Mouse (Mus musculus) c-Kit-positive CD71-positive TER-119-positive erythroid progenitor cells, embryonic 14.5 days (primary cell): Measurements from ENCODE around the gene Xpnpep3.

Experiments
- DNase-seq: peaks from one replicate; pipeline ENCODE4 v3.0.0-alpha.2; 2013; ENCODE audit warnings: low spot score

Xpnpep3 gene

DNA sequence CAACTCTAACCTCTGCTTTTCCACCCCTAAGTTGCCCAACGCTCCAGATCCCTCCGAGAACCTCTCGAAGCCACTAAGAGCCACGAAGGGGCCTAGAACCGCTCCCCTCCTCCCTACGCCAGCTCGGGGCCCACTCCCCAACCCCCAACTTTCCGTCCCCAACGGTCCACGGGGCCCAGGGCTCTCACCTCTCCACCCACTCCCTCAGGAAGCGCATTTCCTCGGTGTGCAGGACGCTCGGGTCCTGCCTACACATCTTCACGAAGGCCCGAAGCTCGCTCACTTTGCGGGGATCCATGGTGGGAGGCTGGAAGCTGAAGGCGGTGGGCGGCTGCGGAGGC lies 671 bp upstream of the Xpnpep3 start:
- no peak for DNase-seq

DNA sequence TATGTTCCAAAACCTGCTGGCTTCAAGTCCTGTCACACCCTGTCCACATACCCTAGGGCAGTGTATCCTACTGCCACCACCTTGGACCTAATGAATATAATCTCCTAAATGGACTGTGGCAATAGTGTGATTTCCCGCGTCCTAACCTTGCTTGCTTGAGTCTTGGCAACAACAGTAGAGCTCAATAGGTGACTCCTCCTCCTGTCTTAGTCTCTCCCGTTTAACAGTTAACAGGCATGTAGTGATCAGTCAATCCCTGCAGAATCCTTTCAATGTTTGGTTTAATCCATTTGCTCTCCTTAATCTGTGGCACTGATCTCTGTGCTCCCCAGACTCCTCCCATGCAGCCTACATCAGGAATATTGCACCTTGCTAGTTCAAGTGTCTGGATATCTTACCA lies 5.1 kb downstream of the Xpnpep3 start:
- DNase-seq = no peak

DNA sequence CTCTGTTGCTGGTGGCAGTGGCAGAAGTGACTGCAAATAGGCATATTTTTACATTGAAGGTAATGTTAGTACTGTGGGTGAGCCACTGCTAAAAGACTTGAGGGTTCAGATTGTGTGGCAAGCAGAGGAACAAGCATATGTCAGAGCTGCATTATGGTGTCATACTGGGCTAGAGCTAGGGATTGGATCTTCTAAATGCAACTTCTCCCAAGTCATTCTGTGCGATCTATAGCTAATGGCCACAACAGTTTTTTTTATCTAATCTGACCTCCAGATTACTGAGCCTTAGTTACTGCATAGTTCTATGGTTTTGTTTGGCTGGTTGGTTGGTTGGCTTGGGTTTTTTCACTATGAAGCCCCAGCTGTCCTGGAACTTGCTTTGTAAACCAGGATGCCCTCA lies 8.3 kb downstream of the Xpnpep3 start, which contains the start of gene Dnajb7:
TSS of gene Dnajb7 (minus strand) at position 101 of the 400 bp plus-strand sequence.
- no peak for DNase-seq

DNA sequence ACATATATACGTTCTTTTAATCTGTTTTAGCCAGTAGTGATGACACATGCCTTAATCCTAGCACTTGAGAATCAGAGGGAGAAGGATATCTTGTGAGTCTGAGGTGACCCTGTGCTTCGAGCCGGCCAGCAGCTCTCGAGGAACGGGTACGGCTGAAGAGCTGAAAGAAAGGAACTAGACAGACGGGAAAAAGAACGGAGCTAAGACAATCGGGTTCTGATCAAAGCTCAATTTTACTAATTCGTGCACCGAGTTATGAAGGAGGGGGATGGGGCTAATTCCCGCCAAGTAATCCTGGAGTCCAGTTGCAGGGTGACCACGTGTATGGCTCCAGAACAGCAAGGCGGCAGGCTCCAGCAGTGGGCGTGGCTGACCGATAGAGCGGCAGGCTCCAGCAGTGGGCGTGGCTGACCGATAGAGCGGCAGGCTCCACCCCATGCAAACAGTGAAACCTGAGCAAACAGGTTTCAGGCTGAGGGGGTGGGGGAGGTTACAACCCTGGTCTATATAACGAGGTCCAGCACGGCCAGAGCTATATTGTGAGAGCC lies 16.9 kb downstream of the Xpnpep3 start:
- DNase-seq = peak; percentile 44

DNA sequence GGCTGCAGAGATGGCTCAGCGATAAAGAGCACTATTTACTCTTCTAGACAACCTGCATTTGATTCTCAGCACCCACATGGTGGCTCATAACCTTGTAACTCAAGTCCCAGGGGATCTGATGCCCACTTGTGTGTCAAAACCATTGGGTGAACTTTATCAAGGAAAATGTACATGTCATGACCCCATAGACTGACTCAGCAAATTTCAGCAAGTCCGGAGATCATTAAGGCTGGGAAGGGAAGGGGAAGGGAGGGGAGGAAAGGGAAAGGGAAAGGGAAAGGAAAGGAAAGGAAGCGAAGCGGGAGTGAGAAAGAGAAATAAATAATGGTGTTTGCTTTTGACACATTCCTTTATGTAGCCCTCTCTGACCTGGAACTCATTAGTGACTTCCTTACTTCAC lies 18.1 kb downstream of the Xpnpep3 start:
- no peak for DNase-seq

DNA sequence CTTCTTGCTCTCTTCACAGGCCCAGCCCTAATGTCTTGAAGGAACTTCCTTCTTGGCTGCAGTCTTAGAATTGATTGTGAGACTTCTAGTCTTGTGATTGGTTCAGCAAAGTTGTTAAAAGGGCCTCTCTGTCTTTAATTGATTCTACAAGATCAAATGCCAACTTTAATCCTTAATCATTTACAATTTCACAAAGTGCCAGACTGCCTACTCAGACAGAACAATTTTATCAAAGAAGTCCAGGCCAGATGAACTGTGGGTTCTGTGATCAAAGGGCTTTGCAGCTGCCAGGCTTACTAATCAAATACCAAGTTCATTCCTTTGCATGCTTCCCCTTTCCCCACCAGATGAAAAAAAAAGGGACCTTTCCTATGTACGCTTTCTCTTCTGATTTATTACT lies 21.5 kb downstream of the Xpnpep3 start:
- DNase-seq = no peak

DNA sequence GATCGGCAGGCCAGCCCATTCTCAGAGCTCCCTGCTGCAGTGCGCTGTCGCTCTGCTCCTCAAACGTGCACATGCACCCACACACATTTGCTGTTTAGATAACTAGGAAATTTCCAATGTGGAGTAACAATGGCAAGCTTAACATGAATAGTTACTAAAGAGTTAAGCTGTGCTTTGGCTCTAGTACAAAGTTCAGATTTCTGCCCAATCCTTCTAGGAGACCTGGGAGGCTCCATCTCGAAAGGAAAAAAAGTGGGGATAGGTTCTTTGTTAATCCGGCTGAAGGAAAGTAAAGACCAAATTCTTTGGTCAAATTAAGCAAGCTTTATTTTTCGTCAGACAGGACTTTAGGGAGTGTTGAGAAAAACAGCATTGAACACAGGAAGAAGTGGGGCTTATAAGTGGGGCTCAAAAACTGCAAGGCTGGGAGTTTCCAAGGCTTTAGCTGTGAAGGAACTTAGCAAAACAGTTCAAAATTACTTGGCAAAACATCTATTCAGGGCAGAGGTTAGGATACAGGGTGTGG lies 22.3 kb downstream of the Xpnpep3 start:
- DNase-seq = no peak

DNA sequence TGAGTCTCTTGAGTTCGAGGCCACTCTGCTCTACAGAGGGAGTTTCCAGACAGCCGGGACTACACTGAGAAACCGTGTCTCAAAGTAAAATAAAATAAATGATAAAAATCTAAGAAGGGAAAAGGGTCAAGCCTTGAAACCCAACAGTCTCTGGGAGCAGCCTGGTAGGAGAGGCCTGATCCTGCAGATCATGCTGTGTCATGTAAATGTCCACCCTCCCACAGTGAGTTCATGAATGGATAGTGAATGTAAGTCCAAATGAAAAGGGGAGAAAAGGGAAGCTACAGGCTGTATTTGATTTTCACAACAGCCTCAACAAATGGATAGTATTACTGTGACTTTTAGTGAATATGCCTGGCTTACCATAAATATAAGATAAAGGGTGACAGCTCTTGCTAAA lies 25.4 kb downstream of the Xpnpep3 start:
- DNase-seq = no peak

DNA sequence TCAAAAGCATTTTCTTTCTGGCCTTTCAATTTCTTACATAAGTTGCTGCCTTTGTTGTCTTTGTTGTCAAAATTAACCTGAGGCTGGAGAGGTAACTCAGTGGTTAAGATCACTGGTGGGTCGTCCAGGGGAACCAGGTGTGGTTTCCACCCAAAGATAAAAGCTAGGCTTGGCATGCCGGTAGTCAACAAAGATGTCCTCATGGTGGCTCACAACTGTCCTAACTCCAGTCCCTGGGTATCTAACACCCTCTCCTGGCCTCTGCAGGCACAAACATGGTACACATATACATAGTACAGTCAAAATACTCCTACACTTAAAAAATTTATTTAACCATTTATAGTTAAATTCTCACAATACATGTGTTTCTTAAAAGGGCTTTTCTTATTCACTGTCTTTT lies 28.0 kb downstream of the Xpnpep3 start:
- DNase-seq = no peak

DNA sequence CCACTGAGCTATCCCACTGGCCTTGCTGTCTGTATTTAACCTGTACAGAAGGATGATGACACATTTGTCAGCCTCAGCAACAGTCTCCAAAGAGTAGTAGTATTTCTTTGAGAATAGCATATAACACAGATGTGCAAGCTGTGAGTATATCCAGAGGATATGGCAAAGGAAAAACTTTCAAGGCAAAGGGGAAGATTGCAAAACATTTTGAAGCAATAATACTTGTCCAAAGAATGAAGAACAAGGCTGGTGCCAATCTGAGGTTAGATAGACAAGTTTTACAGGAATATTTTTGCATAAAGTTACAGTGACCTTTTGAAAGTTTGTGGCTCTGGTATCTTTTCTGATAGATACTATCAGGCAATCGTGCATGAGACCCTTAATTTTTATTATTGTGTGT lies 31.3 kb downstream of the Xpnpep3 start:
- no peak for DNase-seq

DNA sequence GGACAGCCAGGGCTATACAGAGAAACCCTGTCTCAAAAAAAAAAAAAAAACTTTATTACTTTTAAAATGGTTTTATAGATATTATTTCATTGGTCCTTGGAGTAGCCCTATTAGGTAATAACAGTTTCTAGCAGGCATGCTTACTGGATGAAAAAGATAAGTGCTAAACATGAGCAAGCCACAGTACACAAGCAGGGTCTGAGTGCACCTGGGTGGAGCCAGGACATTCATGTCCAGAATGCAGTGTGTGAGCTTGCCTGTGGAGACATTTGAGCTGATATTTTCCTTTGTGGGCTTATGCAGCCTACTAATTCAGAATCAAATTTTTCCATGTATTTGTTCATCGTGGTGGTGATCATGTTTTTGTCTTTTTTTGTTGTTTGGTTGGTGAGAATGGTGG lies 38.4 kb downstream of the Xpnpep3 start:
- DNase-seq = no peak

DNA sequence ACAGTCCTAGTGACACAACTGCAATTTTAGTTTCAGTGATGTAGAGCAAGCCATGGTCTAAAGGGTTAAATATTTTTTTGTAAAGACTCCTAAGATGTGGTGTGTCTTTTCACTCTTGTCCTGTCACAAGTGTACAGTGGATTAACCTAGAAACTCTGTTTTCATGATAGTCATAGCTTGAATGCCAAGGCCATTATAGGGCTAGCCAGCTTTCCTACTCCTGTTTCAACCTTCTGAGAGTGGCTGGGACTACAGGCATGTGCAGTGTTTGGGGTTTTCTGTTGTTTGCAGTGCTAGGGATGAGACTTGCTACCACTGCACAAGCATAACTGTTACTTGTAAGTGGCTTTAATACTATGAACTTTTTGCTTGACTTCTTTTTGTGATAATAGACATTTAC lies 39.3 kb downstream of the Xpnpep3 start:
- no peak for DNase-seq

DNA sequence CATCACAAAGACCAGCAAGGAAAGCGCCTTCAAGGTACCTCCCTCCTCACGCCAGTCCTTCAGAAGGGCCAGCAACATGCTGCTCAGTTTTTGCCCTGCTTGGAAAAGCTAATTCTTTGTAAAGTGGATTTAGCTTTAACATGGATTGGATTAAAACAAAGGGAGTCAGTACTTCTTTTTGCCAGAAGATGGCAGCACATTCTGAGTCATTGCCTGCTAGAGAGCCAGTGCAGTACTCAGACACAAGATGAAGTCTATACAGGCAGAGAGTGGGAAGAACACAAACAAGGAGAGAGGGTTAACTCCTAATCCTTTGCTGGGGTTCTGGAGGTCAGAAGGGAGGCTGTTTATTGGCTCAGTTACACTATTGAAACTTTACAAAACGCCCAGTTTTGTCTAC lies 48.5 kb downstream of the Xpnpep3 start:
- DNase-seq = peak; percentile 71

DNA sequence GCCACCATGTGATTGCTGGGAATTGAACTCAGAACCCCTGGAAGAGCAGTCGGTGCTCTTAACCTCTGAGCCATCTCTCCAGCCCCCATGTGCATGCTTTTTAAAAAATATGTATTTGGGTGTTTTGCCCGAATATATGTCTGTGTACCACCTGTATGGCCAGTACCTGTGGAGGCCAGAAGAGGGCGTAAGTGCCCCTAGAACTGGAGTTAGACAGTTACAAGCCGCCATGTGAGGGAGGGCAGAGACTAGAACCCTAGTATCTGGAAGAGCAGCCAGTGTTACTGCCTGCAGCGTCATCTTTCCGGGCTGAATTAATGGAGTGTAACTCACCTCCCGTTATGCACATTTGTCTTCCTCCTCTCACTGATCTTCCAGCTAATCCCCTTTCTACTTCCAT lies 61.6 kb downstream of the Xpnpep3 start:
- DNase-seq = no peak

DNA sequence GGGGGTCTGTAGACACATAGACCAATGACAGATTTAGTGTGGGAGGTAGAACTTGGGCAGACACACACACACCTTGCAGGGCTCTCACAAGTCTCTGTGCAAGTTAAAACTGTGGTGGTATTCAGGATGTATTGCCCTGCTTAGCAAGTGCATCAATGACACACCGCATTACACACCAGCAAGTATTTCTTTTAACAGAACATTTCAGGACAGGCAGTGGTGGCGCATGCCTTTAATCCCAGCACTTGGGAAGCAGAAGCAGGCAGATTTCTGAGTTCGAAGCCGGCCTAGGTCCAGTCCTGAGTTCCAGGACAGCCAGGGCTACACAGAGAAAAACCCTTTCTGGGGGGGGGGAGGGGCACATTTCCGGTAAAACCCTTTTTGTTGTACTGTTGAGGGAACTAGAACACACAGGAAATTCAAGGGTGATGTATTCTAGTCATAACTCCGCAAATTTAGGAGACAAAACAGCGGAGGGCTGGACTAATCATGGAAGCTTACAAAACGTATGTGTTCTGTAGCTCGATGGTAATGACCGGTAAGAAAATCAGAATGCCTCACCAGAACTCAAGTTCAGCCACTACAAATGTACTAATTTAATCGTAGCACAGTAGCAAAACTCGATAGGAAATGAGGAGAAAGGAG lies 65.2 kb downstream of the Xpnpep3 start:
- DNase-seq = no peak

DNA sequence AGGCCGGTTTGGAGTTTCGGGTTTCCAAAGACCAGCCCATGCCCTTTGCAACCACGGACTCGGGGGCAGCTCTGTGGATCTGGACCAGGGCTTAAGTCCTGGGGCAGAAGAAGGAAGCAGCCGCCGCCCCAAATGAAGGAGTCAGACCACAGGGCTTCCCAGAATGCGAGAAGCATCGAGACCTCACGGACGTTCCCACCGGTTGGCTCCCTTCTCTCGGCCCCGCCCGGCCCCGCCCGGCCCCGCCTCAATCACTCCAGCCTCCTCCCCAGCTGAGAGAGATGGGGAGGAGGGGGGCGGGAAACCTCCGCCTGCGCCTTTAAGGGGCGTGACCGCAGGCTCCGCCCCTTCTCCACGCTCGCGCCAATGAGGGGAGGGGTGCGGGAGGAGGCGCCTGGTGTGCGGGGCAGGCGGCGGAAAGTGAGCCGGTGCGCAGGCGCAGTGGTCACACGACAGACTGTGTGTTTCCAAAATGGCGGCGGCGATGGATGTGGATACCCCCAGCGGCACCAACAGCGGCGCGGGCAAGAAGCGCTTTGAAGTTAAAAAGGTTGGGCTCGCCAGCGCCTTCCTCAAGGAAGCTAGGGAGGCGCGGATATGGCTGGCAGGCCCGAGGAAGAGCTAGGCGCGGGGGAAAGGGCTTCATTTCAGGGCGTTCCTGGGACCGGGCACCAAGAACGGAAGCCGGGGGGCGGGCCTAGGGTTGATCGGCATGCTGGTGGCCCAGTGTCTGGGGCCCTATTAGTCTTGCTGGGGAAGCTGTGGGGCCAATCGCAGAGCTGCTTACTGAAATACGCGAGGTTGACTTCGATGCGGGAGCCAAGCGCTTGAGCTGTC lies 66.2 kb downstream of the Xpnpep3 start, which contains the start of gene Rbx1:
TSS of gene Rbx1 (plus strand) at position 396 of the 837 bp plus-strand sequence.
- DNase-seq = peak; percentile 98

DNA sequence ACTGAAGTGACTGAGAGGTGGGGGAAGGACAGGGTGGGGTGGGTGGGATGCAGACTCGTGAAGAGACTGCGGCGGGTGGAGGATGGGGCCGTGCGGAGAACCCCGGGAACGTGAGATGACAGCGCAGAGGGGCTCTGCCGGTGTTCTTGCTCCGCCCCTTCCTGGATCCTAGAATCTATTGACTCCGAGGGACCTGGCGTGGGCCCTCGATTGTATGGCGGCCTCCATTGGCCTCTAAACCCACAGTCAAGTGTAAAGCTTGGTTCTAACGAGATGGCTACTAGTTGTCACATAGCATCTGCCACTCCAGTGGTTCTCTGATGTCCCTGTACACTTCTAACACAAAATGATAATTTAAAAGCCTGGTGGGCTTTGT lies 66.8 kb downstream of the Xpnpep3 start:
- no peak for DNase-seq

DNA sequence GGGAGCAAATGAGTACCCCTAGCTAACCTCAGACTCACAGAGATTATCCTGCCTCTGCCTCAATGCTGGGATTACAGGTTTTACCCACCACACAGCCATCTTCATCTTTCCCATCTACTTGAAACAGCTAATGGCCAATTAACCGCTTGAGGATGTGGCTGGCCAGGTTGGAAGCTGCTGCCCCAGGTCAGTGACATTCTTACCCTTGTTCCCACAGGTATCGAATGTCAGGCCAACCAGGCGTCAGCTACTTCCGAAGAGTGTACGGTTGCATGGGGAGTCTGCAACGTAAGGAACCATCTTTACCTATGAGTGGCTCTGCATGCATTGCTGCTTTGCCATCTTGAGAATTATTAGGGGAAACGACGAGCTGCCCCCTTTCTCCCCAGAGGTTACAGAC lies 70.8 kb downstream of the Xpnpep3 start:
- no peak for DNase-seq

DNA sequence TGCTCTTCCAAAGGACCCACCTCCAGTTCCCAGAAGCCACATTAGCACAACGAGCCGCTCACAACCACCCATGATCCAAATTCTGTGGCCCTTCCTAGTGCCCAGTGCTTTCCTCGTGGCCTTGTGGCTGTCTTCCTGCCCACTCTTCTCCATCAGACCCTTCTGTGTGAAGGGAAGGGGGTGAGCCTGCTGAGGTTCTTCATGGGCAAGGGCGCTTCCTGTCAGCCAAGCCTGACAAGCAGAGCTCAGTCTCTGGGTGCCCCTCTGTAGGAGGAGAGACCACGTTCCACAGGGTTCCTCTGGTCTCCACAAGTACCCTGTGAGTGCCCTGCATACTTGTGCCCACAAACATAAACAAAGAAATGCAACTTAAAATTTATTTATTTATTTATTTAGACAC lies 72.3 kb downstream of the Xpnpep3 start:
- DNase-seq = no peak

DNA sequence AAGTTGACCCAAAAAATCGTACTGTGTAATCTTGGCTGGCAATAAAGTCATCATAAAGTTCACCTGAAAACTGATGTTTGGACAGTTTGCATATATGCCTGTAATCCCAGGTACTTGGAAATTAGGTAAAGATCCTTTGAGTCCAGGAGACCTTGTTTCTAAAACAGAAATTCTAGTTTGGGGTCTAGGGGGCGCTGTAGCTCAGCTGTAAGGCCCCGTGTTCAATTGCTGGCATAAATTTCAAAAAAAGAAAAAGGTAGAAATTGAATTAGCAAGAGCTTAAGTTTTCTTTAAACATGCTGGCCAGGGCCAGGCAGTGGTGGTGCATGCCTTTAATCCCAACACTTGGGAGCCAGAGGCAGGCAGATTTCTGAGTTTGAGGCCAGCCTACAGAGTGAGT lies 75.7 kb downstream of the Xpnpep3 start:
- DNase-seq = peak; percentile 32

DNA sequence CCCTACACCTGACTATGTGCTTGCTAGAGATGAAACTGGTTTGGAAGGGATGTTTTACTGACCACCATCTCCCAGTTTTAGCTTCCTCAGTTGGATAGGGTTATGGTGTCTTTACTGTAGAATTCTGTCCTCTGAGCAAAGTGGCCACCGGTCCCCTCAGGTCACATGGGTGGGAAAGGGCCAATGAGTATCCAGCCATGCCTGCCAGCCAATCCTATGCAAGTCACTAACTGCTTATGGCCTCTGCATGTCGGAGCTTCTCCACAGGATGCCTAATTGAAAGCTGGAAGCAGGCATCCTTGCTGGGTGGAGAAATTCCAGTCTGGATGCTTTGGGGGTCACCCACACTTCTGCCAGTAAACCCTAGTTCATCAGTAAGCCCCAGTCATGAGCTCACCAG lies 76.7 kb downstream of the Xpnpep3 start:
- DNase-seq = peak; percentile 40

DNA sequence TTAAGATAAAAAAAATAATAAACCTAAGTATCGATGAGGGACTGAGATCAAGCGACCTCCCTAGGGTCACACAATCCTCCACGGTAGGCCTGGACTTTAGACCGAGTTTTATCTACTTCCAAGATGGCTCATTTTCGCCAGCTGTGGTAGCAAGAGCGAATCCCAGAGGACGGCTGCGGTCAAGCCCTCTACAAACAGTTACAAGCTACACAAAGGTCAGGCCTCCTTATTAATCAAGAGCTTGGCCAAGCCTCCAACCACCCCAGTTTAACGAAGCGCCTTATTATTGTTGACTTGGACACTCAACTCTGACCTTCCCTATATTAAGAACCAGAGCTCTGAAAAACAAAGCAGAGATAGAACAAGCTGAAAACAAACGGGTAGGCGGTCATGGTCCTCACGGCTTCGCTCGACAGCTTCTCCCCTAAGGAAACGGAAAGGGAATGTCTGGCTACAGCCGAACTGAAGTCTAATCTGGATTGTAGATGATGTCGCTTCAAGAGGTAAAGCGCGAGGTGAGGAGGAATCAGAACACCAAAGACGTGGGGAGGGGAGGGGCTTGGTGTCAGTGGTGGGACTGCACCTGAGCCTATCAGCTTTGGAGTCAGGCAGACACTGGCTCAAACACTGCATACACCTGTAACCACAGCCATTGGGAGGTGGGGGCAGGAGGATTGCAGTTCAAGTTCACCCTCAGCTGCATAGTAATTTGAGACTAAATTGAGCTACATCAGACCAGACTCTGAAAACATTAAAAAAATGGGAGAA lies 79.7 kb downstream of the Xpnpep3 start:
- no peak for DNase-seq
